Mouse (Mus musculus) hindbrain, embryonic 16.5 days (tissue): ENCODE results near the gene Metap1d. TPM values are rescaled to one million over a fixed set of nuclear protein-coding genes. Genes with fewer than 3 reads are reported as not detected.

Experiments
- ATAC-seq: fragments of 200-750 bp; cut with Nextera tagmentation; 2 replicates; pipeline ENCODE4 v1.8.0; 2017; ENCODE audit warnings: moderate TSS enrichment, moderate library complexity
- H3K27ac ChIP-seq: fragments of 300-500 bp; sonication (generic); 2 replicates; pipeline ENCODE4 v1.5.1; 2014; ENCODE audit warnings: low read depth, mild to moderate bottlenecking, control low read depth, low read length, moderate library complexity
- H3K27me3 ChIP-seq: fragments of 300-500 bp; sonication (generic); replicated peaks from 2 replicates; pipeline ENCODE4 v1.6.1; 2014; ENCODE audit warnings: low read length; ENCODE audit not compliant: control insufficient read depth, insufficient read depth
- H3K36me3 ChIP-seq: fragments of 300-500 bp; sonication (generic); 2 replicates; pipeline ENCODE4 v1.6.1; 2014; ENCODE audit warnings: mild to moderate bottlenecking, low read length, moderate library complexity, mixed read lengths; ENCODE audit not compliant: control insufficient read depth, insufficient read depth
- H3K4me1 ChIP-seq: fragments of 300-500 bp; sonication (generic); 2 replicates; pipeline ENCODE4 v1.6.1; 2014; ENCODE audit warnings: low read depth, low read length; ENCODE audit not compliant: control insufficient read depth, insufficient read depth
- H3K4me2 ChIP-seq: fragments of 300-500 bp; sonication (generic); 2 replicates; pipeline ENCODE4 v1.6.1; 2014; ENCODE audit warnings: mild to moderate bottlenecking, low read length, control low read depth, moderate library complexity
- H3K4me3 ChIP-seq: fragments of 300-500 bp; sonication (generic); 2 replicates; pipeline ENCODE4 v1.5.1; 2014; ENCODE audit warnings: mild to moderate bottlenecking, low read length, control low read depth, moderate library complexity
- H3K9ac ChIP-seq: fragments of 300-500 bp; sonication (generic); 2 replicates; pipeline ENCODE4 v1.6.1; 2014; ENCODE audit warnings: low read depth, mild to moderate bottlenecking, control low read depth, low read length, moderate library complexity
- H3K9me3 ChIP-seq: fragments of 300-500 bp; sonication (generic); 2 replicates; pipeline ENCODE4 v1.6.1; 2014; ENCODE audit warnings: mild to moderate bottlenecking, low read length, moderate library complexity; ENCODE audit not compliant: control insufficient read depth
- WGBS: fragments of 180-500 bp; shearing (Covaris S2); extraction: QIAGEN DNeasy Blood & Tissue Kit; methylation state at CpG from one replicate; pipeline ENCODE4 v1.1.7; 2014; 5-methylcytosine and 5-hydroxymethylcytosine counted together
- polyA plus RNA-seq: library from polyadenylated mRNA; unstranded; fragments of >200 nt; fragmentation: Nextera tagmentation; extraction: Ambion mirVana; gene quantifications from 2 replicates; pipeline ENCODE4 v1.2.1, GENCODE M21; 2015

The Metap1d gene
- polyA plus RNA-seq, 1 experiment from 2014 or later: 31.7 TPM

GRCm38 (mm10) chr2:71511209-71511608 lies 58.1 kb downstream of the Metap1d start:
- Histone ChIP-seq H3K36me3 (no peaks in the 10 kb centered on the region), H3K9ac (no peak overlapping the region), H3K4me2 (no peak overlapping the region), H3K4me1 (no peaks in the 10 kb centered on the region), H3K4me3 (no peak overlapping the region), H3K9me3 (no peaks in the 10 kb centered on the region), H3K27ac (no peak overlapping the region), H3K27me3 (peaks cover 7% of the 10 kb centered on the region)
- ATAC-seq: no peak
- 91% methylated on average over 7 of the region's 7 CpGs for WGBS

DNA sequence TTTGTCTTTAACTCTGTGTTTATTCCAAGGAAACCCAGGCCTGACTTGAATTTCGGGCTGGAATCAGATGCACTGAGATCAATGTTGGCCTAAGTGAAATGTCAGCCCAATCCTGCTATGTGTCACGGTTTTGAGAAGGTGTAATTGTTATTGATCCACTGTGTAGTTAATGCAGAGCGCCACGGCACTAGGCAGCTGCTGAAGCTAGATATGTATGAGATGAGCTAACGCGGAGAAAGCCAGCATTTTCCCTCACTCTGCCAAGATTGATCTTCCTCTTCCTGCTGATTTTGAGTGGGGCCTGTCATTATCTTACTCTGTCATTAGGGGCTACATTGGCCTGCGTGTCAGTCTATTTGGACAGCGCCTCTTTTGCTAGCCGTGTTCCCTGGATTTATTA lies 59.2 kb downstream of the Metap1d start:
- Histone ChIP-seq H3K27me3 (peaks cover 7% of the 10 kb centered on the region), H3K4me2 (no peak overlapping the region), H3K27ac (no peak overlapping the region), H3K4me3 (no peak overlapping the region), H3K9ac (no peak overlapping the region), H3K9me3 (no peaks in the 10 kb centered on the region), H3K36me3 (no peaks in the 10 kb centered on the region), H3K4me1 (no peaks in the 10 kb centered on the region)
- ATAC-seq: no peak
- WGBS: 69% methylated on average over 9 of the region's 9 CpGs

DNA sequence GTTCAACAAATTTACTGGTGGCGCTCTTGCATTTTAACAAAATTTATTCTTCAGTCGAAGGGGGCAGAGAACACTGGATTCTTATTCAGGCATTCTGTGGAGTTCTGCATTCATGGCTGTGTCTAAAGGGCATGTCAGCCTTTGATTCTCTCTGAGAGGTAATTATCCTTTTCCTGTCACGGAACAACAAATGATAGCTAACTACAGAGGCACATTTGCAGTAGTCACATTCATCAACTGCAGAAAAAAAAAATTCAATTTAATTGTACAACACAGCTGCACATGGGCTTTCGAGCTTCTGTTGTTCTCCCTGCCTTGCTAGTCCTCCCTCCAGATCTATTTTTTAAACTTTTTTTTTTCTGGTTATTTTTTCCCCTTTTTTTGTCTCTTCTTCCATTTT lies 63.9 kb downstream of the Metap1d start:
- H3K36me3 ChIP-seq: no peaks in the 10 kb centered on the region

DNA sequence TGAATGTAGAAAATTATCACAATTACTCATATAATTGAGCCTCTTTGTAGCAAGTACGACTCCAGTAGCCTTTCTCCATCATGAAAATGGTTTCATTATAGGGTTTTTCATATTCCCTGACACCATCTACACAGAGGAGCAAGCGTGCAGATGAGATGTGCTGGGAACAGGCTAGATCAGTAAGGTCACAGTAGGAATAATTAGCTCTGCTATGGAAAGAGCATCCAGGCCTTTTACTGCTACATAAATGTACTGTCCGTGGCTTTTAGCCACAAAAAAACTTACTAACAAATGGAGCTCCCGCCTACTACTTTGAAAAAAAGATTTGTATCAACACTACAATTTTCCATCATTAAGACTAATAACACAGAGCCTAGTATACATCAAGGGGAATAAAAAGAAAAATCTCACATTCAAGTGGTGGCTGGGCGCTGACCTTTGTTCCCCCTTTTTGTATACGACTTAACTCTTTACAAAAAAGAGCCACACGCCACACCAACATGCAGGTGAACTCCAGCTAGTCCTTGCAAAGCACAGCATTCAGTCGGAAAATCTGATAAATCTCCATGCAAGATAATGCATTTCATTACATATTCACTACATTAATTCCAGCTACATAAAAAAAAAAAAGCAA lies 64.5 kb downstream of the Metap1d start:
- Histone ChIP-seq H3K4me1 (no peaks in the 10 kb centered on the region), H3K4me2 (no peak overlapping the region), H3K36me3 (no peaks in the 10 kb centered on the region), H3K27ac (no peak overlapping the region), H3K27me3 (peaks cover 28% of the 10 kb centered on the region), H3K4me3 (no peak overlapping the region), H3K9me3 (no peaks in the 10 kb centered on the region), H3K9ac (no peak overlapping the region)
- ATAC-seq: no peak
- 46% methylated on average over 8 of the region's 8 CpGs for WGBS

More for the DNA sequence above, 63.9 kb downstream of the Metap1d start:
- Histone ChIP-seq H3K9me3 (no peaks in the 10 kb centered on the region), H3K4me2 (no peak overlapping the region), H3K9ac (no peak overlapping the region), H3K4me3 (no peak overlapping the region), H3K4me1 (no peaks in the 10 kb centered on the region), H3K27me3 (peaks cover 26% of the 10 kb centered on the region), H3K27ac (no peak overlapping the region)
- no peak for ATAC-seq
- WGBS: 25% methylated on average over 4 of the region's 4 CpGs

DNA sequence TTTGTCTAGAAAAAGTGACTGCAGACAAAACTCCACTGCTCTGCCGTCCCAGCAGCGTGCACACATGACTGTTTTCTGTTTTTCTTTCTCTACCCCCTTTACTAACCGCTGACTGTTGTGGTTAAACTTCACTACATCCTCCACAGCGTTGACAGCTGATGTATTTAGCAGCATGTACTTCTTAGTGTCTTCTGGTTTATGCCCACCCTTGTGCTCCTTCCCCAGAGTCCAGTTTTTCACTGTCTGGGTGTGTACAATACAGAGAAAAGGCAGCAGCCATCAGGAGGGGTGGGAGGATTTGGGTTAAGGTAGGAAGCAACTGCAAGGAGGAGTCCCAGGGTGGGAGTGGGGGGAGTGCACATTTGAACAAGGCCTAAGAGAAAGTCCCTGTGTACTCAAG lies 69.8 kb downstream of the Metap1d start:
- no peaks in the 10 kb centered on the region for H3K9me3 ChIP-seq
- no peak overlapping the region for H3K27ac ChIP-seq
- H3K27me3 ChIP-seq: peaks cover 63% of the 10 kb centered on the region
- H3K9ac ChIP-seq: no peak overlapping the region
- WGBS: 73% methylated on average over 4 of the region's 4 CpGs
- no peak overlapping the region for H3K4me2 ChIP-seq
- no peak for ATAC-seq
- no peaks in the 10 kb centered on the region for H3K36me3 ChIP-seq
- H3K4me1 ChIP-seq: no peaks in the 10 kb centered on the region
- no peak overlapping the region for H3K4me3 ChIP-seq

GRCm38 (mm10) chr2:71523431-71523830 lies 70.4 kb downstream of the Metap1d start:
- H3K4me3 ChIP-seq: no peak overlapping the region
- no peaks in the 10 kb centered on the region for H3K4me1 ChIP-seq
- ATAC-seq: no peak
- WGBS: 56% methylated on average over 4 of the region's 4 CpGs
- H3K36me3 ChIP-seq: no peaks in the 10 kb centered on the region
- H3K4me2 ChIP-seq: no peak overlapping the region
- peaks cover 61% of the 10 kb centered on the region for H3K27me3 ChIP-seq
- no peak overlapping the region for H3K27ac ChIP-seq
- H3K9ac ChIP-seq: no peak overlapping the region
- no peaks in the 10 kb centered on the region for H3K9me3 ChIP-seq

DNA sequence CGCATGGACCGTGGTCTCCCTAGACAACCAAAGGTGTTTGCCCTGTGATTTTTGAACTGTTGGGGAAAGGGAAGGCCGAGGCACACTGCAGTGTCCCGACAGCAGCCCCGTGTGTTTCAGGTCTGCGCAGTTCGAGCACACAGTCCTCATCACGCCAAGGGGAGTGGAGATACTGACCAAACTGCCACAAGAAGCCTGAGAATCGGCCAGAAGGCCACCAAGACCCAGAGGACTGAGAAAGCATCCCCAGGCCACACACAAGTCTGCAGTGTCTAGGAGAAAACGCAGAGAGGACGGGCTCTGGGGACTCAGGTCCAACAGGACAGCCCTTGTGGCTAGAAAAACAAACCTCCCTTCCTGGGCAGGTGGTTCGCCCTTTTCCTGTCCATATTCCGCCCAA lies 71.7 kb downstream of the Metap1d start:
- Histone ChIP-seq H3K36me3 (no peaks in the 10 kb centered on the region), H3K4me3 (no peak overlapping the region), H3K9me3 (no peaks in the 10 kb centered on the region), H3K27ac (no peak overlapping the region), H3K27me3 (peaks cover 70% of the 10 kb centered on the region), H3K9ac (no peak overlapping the region), H3K4me1 (peaks cover 5% of the 10 kb centered on the region), H3K4me2 (no peak overlapping the region)
- 37% methylated on average over 13 of the region's 13 CpGs for WGBS
- no peak for ATAC-seq

DNA sequence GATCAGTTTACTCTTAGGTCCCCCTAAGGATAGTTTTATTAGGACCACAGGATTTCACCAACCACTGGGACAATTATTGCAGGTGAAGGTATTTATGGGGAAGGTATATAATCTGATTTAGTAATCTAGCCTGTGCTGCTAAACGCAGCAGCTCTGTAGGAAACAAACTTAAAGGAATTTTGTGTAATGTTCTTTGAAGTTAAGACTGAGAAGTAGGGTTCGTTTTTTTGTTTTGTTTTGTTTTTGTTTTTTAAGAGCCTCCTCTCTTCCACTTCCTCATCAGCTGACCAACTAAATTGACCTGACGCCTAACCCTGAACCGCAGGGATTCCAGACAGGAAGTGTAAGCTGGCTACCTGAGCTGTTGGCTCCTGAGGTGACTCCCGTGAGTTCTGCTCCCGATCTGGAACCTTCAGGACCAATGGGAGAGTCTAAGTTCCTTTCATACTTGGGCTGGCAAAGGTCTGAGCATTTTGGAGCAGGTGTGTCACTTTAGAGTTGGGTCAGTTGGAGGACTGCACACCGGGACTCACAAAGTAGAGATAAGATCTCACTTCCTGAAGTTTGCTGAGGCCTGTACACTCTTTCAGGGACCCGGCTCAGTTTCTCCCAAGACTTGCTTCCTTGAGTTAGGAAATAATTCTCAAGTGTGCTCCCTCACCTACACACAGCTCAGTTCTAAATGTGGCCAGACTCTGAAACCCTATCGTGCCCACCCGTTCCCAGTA lies 73.7 kb downstream of the Metap1d start:
- Histone ChIP-seq H3K9ac (no peak overlapping the region), H3K27me3 (peaks cover 61% of the 10 kb centered on the region), H3K36me3 (no peaks in the 10 kb centered on the region), H3K4me3 (no peak overlapping the region), H3K9me3 (no peaks in the 10 kb centered on the region), H3K27ac (no peak overlapping the region), H3K4me2 (no peak overlapping the region), H3K4me1 (peaks cover 5% of the 10 kb centered on the region)
- no peak for ATAC-seq
- WGBS: 3% methylated on average over 10 of the region's 10 CpGs

DNA sequence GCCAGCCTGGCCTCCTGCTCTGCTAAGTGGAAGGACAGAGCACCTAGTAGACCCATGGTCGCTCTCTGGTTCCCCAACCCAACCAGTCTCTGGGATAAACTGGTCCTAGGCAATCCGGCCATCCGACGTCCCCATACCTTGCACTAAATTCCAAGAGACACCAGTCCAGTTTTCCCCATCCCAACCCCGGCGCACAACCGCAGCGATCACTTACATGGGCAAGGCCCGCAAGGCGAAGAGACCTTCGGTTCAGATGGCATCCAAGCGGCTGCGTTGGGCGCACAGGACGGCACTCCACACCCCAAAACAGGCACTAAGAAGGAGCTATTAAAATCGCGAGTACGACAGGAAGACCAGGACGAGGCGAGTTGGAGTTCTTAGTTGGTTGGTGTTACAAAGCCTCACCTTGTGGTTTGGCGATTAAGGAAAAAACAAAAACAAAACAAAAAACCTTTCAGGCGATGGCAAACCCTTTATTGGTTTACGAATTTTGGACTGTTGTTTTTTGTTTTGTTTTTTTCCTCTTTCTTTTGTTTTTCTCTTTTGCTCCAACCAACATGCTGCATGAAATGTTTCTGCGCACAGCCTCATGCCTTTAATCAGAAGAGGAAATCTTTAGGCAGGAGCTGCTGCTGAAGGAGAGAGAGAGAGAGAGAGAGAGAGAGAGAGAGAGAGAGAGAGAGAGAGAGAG lies 74.4 kb downstream of the Metap1d start:
- no peak for ATAC-seq
- WGBS: 1% methylated on average over 24 of the region's 24 CpGs
- no peak overlapping the region for H3K4me2 ChIP-seq
- H3K9ac ChIP-seq: no peak overlapping the region
- peaks cover 5% of the 10 kb centered on the region for H3K4me1 ChIP-seq
- H3K9me3 ChIP-seq: no peaks in the 10 kb centered on the region
- H3K27ac ChIP-seq: no peak overlapping the region
- H3K27me3 ChIP-seq: peaks cover 65% of the 10 kb centered on the region
- H3K36me3 ChIP-seq: no peaks in the 10 kb centered on the region
- H3K4me3 ChIP-seq: no peak overlapping the region
